Mouse (Mus musculus): ENCODE results near the gene Gba2.
A peak's percentile ranks its signal among the peaks of the same experiment; 100 is the strongest.
"Not testable (repeated sequence)": the region's sequence is repeated elsewhere in the genome, so short reads cannot be mapped to it uniquely, and the experiment has no call there.

Gene Gba2

DNA sequence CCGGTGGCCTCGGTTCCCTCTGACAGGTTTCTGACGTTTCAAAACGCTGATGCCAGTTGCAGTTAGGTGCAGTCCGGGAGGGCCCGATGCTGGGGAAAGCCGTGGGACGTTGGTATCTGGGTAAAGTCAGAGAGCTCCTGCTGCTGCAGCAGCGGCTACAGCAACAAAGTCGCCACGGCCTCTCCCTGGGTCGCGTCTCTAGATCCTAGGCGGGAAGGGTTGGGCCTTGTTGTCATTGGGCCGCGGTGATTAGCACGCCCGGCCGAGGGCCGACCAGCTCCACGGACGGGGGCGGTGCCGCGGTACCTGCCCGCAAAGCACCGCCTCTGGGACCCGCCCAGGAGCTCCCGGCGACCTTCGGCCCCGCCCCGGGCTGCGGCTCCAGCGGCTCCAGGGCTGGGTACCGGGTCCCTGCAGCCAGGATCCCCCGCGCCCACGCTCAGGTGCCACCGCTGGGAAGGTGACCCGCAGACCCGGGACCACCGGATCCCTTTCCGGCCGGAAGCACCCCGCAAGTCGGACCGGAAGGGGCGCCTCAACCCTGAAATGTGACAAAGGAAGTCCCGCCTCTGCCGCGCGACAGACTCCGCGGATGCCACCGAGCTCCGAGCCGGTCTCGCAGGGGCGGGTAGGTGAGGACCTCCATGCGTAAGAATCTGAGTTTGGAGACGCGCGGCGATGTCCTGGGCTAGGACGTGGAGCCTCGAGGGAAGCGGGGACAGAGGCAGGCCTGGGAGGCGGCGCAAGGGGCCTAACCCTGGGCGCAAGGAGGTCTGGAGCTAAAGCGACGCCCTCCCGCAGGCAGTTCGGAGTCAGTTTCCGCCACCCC lies at the start of gene Gba2, which contains the start of gene Rgp1:
Gene Gba2 (minus strand): TSS at position 498 of the 829 bp plus-strand sequence.
Gene Rgp1 (plus strand): TSS at position 340 of the 829 bp plus-strand sequence.
- DNase-seq (ENCODE audit: low spot score), result peak; percentile 81

DNA sequence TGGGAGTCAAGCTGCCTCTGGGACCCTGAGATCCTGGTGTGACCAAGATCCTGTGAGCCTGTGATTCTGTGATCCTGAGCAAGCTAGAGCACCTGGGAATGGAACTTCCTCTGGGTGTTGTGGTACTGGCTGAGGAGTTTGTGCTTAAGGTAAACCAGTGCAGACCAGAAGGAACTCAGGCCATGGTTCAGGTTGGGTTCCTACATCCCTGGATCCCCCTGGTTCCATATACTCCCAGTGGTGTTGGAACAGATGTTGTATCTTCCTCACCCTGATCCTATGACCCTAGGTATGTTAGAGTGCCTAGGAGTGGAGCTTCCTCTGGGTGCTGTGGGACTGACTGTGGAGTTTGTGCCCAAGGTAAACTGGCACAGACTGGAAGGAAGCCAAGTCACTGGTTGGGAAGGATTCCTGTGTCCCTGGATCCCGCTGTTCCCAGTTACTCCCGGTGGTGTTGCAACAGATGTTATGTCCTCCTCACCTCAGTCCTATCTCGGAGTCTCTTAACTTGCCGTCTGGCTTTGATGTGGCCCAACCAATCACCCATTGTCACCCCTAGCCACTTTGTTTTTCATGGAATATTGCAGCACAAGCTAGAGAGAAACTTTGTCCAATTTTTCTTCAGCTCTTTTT lies 41.6 kb upstream of the Gba2 start:
- no peak for DNase-seq (ENCODE audit: low spot score)

- no peak for DNase-seq (ENCODE audit: low spot score)
Observed at GRCm38 (mm10) chr4:43613060-43613730, 34.5 kb upstream of the Gba2 start.

GRCm38 (mm10) chr4:43612534-43612933 lies 33.9 kb upstream of the Gba2 start:
- no peak for DNase-seq (ENCODE audit: low spot score)

DNA sequence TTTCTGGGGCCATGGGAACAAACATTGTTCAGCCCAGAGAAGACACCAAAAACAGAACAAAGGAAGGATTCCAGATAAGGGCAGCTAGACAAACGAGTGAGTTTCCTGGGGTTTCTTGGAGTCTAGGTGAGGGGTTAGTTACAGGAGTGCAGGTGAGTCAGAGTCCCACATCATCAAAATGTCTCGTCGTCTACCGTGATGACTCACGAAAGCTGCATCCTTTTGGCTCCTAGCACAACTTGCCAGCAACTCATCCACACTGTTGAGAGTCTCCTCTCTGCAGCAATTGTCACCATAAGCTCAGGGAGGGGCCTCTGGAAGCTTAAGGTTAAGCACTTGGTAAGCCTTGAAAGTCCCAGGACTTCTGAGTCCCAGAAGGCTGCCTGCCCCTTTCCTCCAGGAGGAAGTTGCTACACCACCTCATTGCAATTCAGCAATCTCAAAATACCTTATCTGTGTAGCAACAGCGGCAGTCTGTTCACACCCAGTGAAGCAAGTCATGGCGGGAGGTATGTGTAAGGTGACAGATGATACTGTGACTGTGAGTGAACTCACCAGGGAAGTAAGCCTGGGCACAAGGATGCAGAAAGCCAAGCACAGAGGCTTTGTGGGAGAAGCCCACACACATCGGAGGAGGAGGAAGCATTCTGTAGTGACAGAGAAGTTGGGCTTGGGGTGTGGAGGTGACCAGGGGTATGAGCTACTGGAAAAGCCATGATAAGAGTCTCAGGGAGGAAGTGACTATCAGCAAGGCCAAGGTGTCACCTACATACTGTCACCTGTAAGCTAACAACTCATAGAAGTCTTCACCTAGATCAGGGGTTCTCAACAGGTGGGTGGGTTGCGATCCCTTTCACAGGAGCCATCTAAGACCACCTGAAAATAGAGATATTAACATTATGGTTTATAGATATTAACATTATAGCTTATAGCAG lies 26.3 kb upstream of the Gba2 start:
- no peak for DNase-seq (ENCODE audit: low spot score)

DNA sequence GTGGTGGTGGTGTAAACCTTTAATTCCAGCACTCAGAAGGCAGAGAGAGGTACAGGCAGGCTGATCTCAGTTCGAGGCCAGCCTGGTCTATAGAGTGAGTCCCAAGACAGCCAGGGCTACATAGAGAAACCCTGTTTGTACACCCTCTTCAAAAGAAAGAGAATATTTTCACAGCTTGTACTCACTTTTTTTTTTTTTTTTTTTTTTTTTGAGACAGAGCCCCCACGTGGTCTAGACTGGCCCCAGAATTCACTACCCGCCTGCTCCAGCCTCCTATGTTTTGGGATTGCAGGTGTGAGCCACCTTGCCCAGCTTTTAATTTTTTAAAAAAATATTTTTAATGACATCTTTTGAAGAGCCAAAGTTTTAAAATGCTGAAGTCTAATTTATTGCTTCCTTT lies 25.4 kb upstream of the Gba2 start:
- DNase-seq (ENCODE audit: low spot score), result no peak

GRCm38 (mm10) chr4:43600195-43600934 lies 21.7 kb upstream of the Gba2 start:
- DNase-seq (ENCODE audit: low spot score), result no peak

- DNase-seq (ENCODE audit: low spot score), result no peak
Observed at GRCm38 (mm10) chr4:43598650-43599380, 20.1 kb upstream of the Gba2 start.

- no peak for DNase-seq (ENCODE audit: low spot score)
Observed at GRCm38 (mm10) chr4:43598200-43598599, 19.5 kb upstream of the Gba2 start.

DNA sequence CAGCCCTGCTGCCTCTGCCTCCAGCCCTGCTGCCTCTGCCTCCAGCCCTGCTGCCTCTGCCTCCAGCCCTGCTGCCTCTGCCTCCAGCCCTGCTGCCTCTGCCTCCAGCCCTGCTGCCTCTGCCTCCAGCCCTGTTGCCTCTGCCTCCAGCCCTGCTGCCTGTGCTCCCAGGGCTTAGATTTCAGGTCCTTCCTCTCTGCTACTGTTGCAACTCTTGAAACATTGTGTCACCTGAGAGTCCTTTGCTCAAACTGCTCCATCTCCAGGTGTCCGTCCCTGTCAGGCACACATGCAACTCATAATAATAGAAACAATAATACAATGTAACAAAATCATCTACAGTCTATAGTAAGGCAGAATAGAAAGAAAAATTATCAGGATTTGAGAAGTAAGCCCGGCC lies 17.9 kb upstream of the Gba2 start:
- DNase-seq (ENCODE audit: low spot score), result not testable (repeated sequence)

GRCm38 (mm10) chr4:43593453-43593852 lies 14.8 kb upstream of the Gba2 start:
- no peak for DNase-seq (ENCODE audit: low spot score)

DNA sequence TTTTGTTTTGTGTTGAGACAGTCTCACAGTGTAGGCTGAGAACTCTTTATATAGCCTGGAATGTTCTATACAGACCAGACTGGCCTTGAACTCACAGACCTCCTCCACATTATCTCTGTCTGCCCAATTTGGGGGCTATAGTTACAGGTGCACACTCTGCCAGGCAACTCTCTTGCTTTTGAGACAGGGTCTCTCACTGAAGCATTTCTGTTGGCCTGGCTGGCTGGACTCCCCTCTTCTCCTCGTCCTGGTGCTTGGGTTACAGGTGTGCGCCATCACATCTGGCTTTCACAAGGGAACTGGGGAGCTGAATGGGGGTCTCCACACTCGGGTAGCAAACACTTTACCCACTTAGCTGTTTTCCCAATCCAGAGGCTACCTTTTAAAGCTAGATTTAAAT lies 13.3 kb upstream of the Gba2 start:
- no peak for DNase-seq (ENCODE audit: low spot score)

- DNase-seq (ENCODE audit: low spot score), result no peak
Observed at GRCm38 (mm10) chr4:43591543-43591942, 12.9 kb upstream of the Gba2 start.

DNA sequence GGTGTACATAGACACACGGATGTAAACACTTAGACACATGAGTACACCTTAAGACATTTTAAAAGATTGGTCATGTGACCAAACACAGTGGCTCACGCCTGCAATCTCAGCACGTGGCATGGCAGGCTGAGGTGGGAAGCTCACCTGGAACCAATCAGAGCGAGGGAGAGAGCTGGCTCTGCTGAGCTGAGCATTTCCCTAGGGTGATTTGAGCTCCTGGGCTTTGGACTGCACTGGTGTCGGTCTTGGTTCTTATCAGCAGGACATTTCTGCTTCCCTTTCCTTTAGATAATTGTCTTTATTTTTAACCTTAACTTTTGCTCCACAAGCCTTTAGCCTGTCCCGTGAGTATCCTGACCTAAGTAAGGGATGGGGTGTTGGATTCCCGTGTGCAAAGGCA lies 9.0 kb upstream of the Gba2 start:
- no peak for DNase-seq (ENCODE audit: low spot score)

GRCm38 (mm10) chr4:43586411-43586810 lies 7.7 kb upstream of the Gba2 start:
- DNase-seq (ENCODE audit: low spot score), result no peak

DNA sequence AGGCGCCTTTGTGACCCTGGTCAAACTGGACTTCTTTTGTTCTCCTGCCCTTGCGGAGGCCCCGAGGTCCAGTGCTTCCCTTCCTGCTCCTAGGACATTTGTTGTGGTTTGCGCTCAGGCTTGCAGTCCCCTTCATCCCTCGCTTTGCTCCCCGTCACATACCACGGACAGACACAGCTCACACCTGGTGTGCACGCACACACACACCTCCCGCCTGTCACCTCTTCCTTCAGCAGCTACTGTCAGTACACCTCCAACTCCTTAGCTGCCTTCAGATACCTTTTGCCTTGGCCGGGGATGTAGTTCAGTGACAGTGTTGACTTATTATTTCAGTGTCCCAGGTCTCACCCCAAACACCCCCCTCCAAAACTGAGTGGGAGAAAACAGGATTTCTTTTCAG lies 7.0 kb upstream of the Gba2 start:
- no peak for DNase-seq (ENCODE audit: low spot score)

DNA sequence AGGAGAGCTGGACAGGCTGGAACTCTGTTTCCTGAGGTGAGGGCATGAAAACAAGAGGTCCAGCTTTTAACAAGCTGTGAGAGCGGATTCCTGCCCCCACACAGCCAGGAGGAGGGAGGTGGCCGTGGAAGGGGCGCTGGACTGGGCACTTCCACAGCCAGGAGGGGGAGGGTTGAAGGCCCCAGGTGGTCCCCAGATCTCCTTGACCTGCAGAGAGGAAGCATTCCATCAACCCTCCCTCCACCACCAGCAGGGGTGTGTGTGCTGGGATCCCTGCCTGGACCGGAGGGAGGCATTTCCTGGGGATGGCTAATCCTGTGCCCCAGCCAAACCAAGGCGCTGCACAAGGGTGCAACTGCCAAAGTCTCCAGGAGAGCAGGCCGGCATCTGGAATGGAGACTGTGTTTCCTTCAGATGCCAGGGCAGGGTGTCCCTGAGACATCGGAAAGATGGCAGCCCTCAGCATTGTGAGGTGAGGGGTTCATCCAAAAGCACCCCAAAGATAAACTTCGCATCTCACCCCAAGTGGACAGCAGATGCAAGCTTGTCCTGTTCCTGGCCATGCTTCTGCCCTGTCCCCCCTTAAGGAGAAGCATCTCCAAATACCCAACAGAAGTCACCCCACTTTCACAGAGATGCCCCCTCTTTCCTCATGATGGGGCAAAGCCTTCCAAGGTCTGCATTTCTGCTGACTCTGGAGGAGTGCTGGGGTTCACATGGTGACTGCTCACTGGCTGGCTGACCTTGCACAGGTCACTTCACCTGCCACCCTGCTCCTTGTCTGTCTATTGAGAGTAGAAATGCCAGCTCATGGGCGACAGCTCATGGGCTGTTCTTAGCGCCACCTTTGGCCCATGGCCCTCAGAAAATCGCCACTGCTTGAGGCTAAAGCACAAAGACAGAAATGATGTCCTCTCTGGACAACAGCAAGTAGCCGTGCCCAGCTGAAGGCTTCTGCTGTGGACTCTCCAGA lies 6.1 kb upstream of the Gba2 start, which contains the start of gene Msmp:
Gene Msmp (minus strand): TSS at position 51 of the 973 bp plus-strand sequence.
- DNase-seq (ENCODE audit: low spot score), result no peak

GRCm38 (mm10) chr4:43583421-43583820 lies 4.7 kb upstream of the Gba2 start:
- no peak for DNase-seq (ENCODE audit: low spot score)

DNA sequence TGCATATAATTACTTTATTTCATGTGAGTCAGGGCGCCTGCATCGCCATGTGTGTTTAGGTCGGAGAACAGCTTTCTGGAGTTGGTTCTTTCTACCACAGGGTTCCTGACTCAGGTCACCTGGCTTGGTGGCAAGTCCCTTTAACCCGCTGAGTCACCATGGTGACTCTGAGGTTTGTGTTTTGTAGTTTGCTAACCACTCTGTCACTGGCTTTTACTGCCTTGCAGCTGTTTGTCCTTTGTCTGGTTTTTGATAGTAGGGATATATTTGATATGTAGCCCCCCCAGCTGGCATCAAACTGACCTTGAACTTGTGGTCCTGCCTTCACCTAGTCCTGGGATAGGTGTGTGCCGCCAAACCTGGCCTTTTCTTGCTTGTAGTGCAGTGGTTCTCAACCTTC lies 3.6 kb upstream of the Gba2 start:
- DNase-seq (ENCODE audit: low spot score), result no peak
